19 mouse cellular contexts compared by ENCODE assay signal in genomic region chr1:161260761-161261160, GRCm38 (mm10).
"Had no signal": no experiment of that assay in that cellular context is flagged by ENCODE, and none has a peak within 500 bp of the region (broad histone marks: within the 10 kb centered on the region; RNA-seq: fewer than 3 reads in every experiment).

No protein-coding gene starts in this region.

- H3K4me1 ChIP-seq: lung, embryonic 15.5 days; midbrain, embryonic 13.5 days; midbrain, embryonic 15.5 days; neural tube, embryonic 12.5 days; stomach, embryonic 15.5 days had no signal

- H3K27ac ChIP-seq: liver, embryonic 15.5 days; lung, embryonic 15.5 days; macrophage; midbrain, embryonic 13.5 days; midbrain, embryonic 15.5 days; neural tube, embryonic 12.5 days; stomach, embryonic 15.5 days; stomach, postnatal 0 days had no signal

- ATAC-seq: liver, postnatal 0 days; lung, postnatal 0 days; midbrain, embryonic 13.5 days; midbrain, embryonic 15.5 days had no signal

- H3K4me3 ChIP-seq: liver, embryonic 15.5 days; lung, embryonic 15.5 days; megakaryocyte, embryonic 14.5 days; midbrain, embryonic 13.5 days; midbrain, embryonic 15.5 days; neural tube, embryonic 12.5 days; stomach, embryonic 15.5 days had no signal

- DNase-seq: liver, postnatal 0 days; lung, adult 2 months; lung, postnatal 14 days; lung, postnatal 36 days; right cerebral cortex, postnatal 14 days; thymus, adult 2 months; thymus, postnatal 25 days; thymus, postnatal 4 days had no signal

- H3K9me3 ChIP-seq: liver, embryonic 15.5 days; lung, embryonic 15.5 days; megakaryocyte, embryonic 14.5 days; midbrain, embryonic 13.5 days; midbrain, embryonic 15.5 days; neural tube, embryonic 12.5 days; stomach, embryonic 15.5 days had no signal

- H3K36me3 ChIP-seq: liver, embryonic 15.5 days; lung, embryonic 15.5 days; midbrain, embryonic 13.5 days; midbrain, embryonic 15.5 days; neural tube, embryonic 12.5 days; stomach, embryonic 15.5 days had no signal

- H3K4me2 ChIP-seq: liver, embryonic 15.5 days; lung, embryonic 15.5 days; midbrain, embryonic 11.5 days; midbrain, embryonic 13.5 days; midbrain, embryonic 15.5 days; neural tube, embryonic 12.5 days; stomach, embryonic 15.5 days had no signal

- H3K9ac ChIP-seq: liver, embryonic 15.5 days; liver, postnatal 0 days; lung, embryonic 15.5 days; midbrain, embryonic 13.5 days; midbrain, embryonic 15.5 days; neural tube, embryonic 12.5 days; stomach, embryonic 15.5 days had no signal

- H3K27me3 ChIP-seq: liver, embryonic 15.5 days; lung, embryonic 15.5 days; megakaryocyte, embryonic 14.5 days; midbrain, embryonic 13.5 days; midbrain, embryonic 15.5 days; neural tube, embryonic 12.5 days; stomach, embryonic 15.5 days had no signal
